Mouse (Mus musculus): ENCODE results near the gene Car6. TPM values are rescaled to one million over a fixed set of nuclear protein-coding genes. Genes with fewer than 3 reads are reported as not detected.

Gene Car6
- total and polyA plus RNA-seq, 3 experiments = not detected

- 31% methylated on average over 7 of the region's 7 CpGs for WGBS
- intact Hi-C loops (cut with DNase I) = no loop called here
- Histone ChIP-seq H3K36me3 (ENCODE audit: control insufficient read depth, insufficient read depth, low read length) (no peaks in the 10 kb centered on the region; the same call in 1 of the 2 replicates), H3K27ac (peak overlapping the region; percentile 4; the same call in 1 of the 2 replicates), H3K4me3 (no peak overlapping the region), H3K4me1 (ENCODE audit: control insufficient read depth, insufficient read depth, low read length) (peaks cover 9% of the 10 kb centered on the region), H3K9ac (ENCODE audit: low read depth, low read length) (no peak overlapping the region), H3K79me2 (replicated peaks; ENCODE audit: control insufficient read depth, insufficient read depth, low read length) (no peaks in the 10 kb centered on the region), H3K27me3 (ENCODE audit: control insufficient read depth, insufficient read depth, low read length) (no peaks in the 10 kb centered on the region)
- peak in 1 of 2 experiments; percentile 77 for DNase-seq
- TF ChIP-seq EP300 (IDR thresholded peaks at IDR 0.05; ENCODE audit: insufficient read depth, low read depth, low read length) = no peak
- TF ChIP-seq CTCF (IDR thresholded peaks at IDR 0.05) = no peak
- TF ChIP-seq POLR2A (IDR thresholded peaks at IDR 0.05; ENCODE audit: insufficient read depth, low read depth, low read length) = no peak
Observed at GRCm38 (mm10) chr4:150226818-150227688, 25.9 kb upstream of the Car6 start.

GRCm38 (mm10) chr4:150225700-150226099, 24.6 kb upstream of the Car6 start:
- H3K4me3 ChIP-seq = no peak overlapping the region
- TF ChIP-seq CTCF (IDR thresholded peaks at IDR 0.05) = no peak
- TF ChIP-seq POLR2A (IDR thresholded peaks at IDR 0.05; ENCODE audit: insufficient read depth, low read depth, low read length) = no peak
- TF ChIP-seq EP300 (IDR thresholded peaks at IDR 0.05; ENCODE audit: insufficient read depth, low read depth, low read length) = no peak
- no peak overlapping the region for H3K9ac ChIP-seq (ENCODE audit: low read depth, low read length)
- no peak for DNase-seq
- H3K79me2 ChIP-seq (replicated peaks; ENCODE audit: control insufficient read depth, insufficient read depth, low read length) = no peaks in the 10 kb centered on the region
- peaks cover 8% of the 10 kb centered on the region for H3K4me1 ChIP-seq (ENCODE audit: control insufficient read depth, insufficient read depth, low read length)
- H3K27me3 ChIP-seq (ENCODE audit: control insufficient read depth, insufficient read depth, low read length) = no peaks in the 10 kb centered on the region
- no peaks in the 10 kb centered on the region; the same call in 1 of the 2 replicates for H3K36me3 ChIP-seq (ENCODE audit: control insufficient read depth, insufficient read depth, low read length)
- 74% methylated on average over 1 of the region's 1 CpGs for WGBS
- no peak overlapping the region for H3K27ac ChIP-seq
- intact Hi-C loops (cut with DNase I) = no loop called here

GRCm38 (mm10) chr4:150223830-150224229, 22.7 kb upstream of the Car6 start:
- intact Hi-C loops (cut with DNase I) = loop anchor here (5.0 kb wide), 1 partner anchor 87 kb away; no protein-coding TSS in a partner anchor
- WGBS = 89% methylated on average over 4 of the region's 4 CpGs
- Histone ChIP-seq H3K27me3 (ENCODE audit: control insufficient read depth, insufficient read depth, low read length) (no peaks in the 10 kb centered on the region), H3K4me1 (ENCODE audit: control insufficient read depth, insufficient read depth, low read length) (peaks cover 6% of the 10 kb centered on the region), H3K27ac (no peak overlapping the region), H3K9ac (ENCODE audit: low read depth, low read length) (no peak overlapping the region), H3K36me3 (ENCODE audit: control insufficient read depth, insufficient read depth, low read length) (no peaks in the 10 kb centered on the region; the same call in 1 of the 2 replicates), H3K4me3 (no peak overlapping the region), H3K79me2 (replicated peaks; ENCODE audit: control insufficient read depth, insufficient read depth, low read length) (no peaks in the 10 kb centered on the region)
- TF ChIP-seq EP300 (IDR thresholded peaks at IDR 0.05; ENCODE audit: insufficient read depth, low read depth, low read length) (no peak), CTCF (IDR thresholded peaks at IDR 0.05) (no peak)
- no peak for DNase-seq

- TF ChIP-seq EP300 (IDR thresholded peaks at IDR 0.05; ENCODE audit: insufficient read depth, low read depth, low read length) (no peak), POLR2A (IDR thresholded peaks at IDR 0.05; ENCODE audit: insufficient read depth, low read depth, low read length) (no peak), CTCF (IDR thresholded peaks at IDR 0.05) (no peak)
- H3K79me2 ChIP-seq (replicated peaks; ENCODE audit: control insufficient read depth, insufficient read depth, low read length) = no peaks in the 10 kb centered on the region
- no peak overlapping the region for H3K4me3 ChIP-seq
- no peaks in the 10 kb centered on the region for H3K27me3 ChIP-seq (ENCODE audit: control insufficient read depth, insufficient read depth, low read length)
- intact Hi-C loops (cut with DNase I) = loop anchor here (5.0 kb wide), 1 partner anchor 84 kb away; no protein-coding TSS in a partner anchor
- H3K4me1 ChIP-seq (ENCODE audit: control insufficient read depth, insufficient read depth, low read length) = 0 out of 2 replicates have a peak, but pooled peaks cover 2% of the 10 kb centered on the region
- H3K27ac ChIP-seq = no peak overlapping the region
- no peak for DNase-seq
- H3K9ac ChIP-seq (ENCODE audit: low read depth, low read length) = no peak overlapping the region
- WGBS = 64% methylated on average over 10 of the region's 10 CpGs
- H3K36me3 ChIP-seq (ENCODE audit: control insufficient read depth, insufficient read depth, low read length) = no peaks in the 10 kb centered on the region
Observed at GRCm38 (mm10) chr4:150221017-150221640, 20.0 kb upstream of the Car6 start.

- Histone ChIP-seq H3K4me3 (no peak overlapping the region), H3K36me3 (ENCODE audit: control insufficient read depth, insufficient read depth, low read length) (no peaks in the 10 kb centered on the region), H3K27me3 (ENCODE audit: control insufficient read depth, insufficient read depth, low read length) (no peaks in the 10 kb centered on the region), H3K27ac (no peak overlapping the region), H3K4me1 (ENCODE audit: control insufficient read depth, insufficient read depth, low read length) (0 out of 2 replicates have a peak, but pooled peaks cover 2% of the 10 kb centered on the region), H3K79me2 (replicated peaks; ENCODE audit: control insufficient read depth, insufficient read depth, low read length) (no peaks in the 10 kb centered on the region), H3K9ac (ENCODE audit: low read depth, low read length) (no peak overlapping the region)
- DNase-seq = peak in 1 of 2 experiments; percentile 47
- intact Hi-C loops (cut with DNase I) = loop anchor here (5.0 kb wide), 1 partner anchor 83 kb away; no protein-coding TSS in a partner anchor
- no peak for TF ChIP-seq EP300 (IDR thresholded peaks at IDR 0.05; ENCODE audit: insufficient read depth, low read depth, low read length)
- TF ChIP-seq POLR2A (IDR thresholded peaks at IDR 0.05; ENCODE audit: insufficient read depth, low read depth, low read length) = no peak
- TF ChIP-seq CTCF (IDR thresholded peaks at IDR 0.05) = no peak
- 22% methylated on average over 11 of the region's 11 CpGs for WGBS
Observed at GRCm38 (mm10) chr4:150220584-150220983, 19.5 kb upstream of the Car6 start.

All from heart, adult 2 months (tissue).